Mouse (Mus musculus): Measurements from ENCODE around the gene Fos. TPM values are rescaled to one million over a fixed set of nuclear protein-coding genes. Genes with fewer than 3 reads are reported as not detected.

The Fos gene
- polyA plus RNA-seq, 1 experiment from 2014 or later = 1.4 TPM

DNA sequence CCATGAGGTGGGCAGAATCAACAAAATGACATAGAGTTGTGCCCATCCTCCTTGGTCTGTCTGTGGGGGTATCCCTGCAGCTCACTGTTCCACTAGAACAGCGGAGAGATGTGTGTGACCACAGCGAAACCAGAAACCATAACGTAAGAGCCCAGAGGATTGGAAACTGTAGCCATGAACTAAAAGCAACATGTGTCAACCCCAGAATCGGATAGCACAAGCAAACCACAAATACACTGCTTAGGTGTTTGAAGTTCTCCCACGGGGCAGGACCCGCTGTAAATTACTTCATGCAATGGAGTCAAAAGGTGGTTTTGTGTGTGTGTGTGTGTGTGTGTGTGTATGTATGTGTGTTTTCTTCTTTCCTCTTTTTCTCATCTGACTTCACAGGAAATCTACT lies 26.7 kb upstream of the Fos start:
- Histone ChIP-seq H3K4me3 (no peak overlapping the region), H3K9ac (no peak overlapping the region), H3K27me3 (replicated peaks) (peaks cover 29% of the 10 kb centered on the region), H3K36me3 (no peaks in the 10 kb centered on the region), H3K4me1 (peaks cover 18% of the 10 kb centered on the region), H3K9me3 (replicated peaks) (no peaks in the 10 kb centered on the region), H3K4me2 (no peak overlapping the region), H3K27ac (no peak overlapping the region)
- WGBS (ENCODE audit: insufficient replicate concordance) = 61% methylated on average over 6 of the region's 6 CpGs
- no peak for ATAC-seq

GRCm38 (mm10) chr12:85447490-85447889 lies 26.2 kb upstream of the Fos start:
- H3K4me1 ChIP-seq = peaks cover 23% of the 10 kb centered on the region
- no peak overlapping the region for H3K4me3 ChIP-seq

DNA sequence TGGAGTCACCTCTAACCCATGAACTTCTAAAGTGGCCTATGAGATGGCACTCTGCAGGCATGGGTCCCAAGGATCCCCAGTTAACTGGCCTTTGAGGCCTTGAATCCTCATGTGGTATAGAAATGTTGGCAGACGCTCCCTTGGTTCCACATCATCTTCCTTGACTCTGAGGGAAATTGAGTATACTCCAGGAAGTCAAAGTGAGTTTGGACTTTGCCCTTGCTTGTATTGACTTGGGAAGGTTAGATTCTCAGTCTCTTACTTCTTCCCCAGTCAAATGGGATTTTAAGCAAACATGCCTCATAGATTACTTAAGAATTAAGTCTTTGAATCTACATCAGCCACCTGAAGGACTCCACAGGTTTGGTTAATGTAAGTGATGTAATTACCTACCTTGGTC lies 24.2 kb upstream of the Fos start:
- H3K36me3 ChIP-seq = no peaks in the 10 kb centered on the region
- no peak overlapping the region for H3K27ac ChIP-seq
- H3K4me2 ChIP-seq = no peak overlapping the region
- H3K9me3 ChIP-seq (replicated peaks) = no peaks in the 10 kb centered on the region
- peaks cover 26% of the 10 kb centered on the region for H3K4me1 ChIP-seq
- no peak for ATAC-seq
- 69% methylated on average over 1 of the region's 1 CpGs for WGBS (ENCODE audit: insufficient replicate concordance)
- peaks cover 52% of the 10 kb centered on the region for H3K27me3 ChIP-seq (replicated peaks)
- H3K9ac ChIP-seq = no peak overlapping the region
- H3K4me3 ChIP-seq = no peak overlapping the region

More at GRCm38 (mm10) chr12:85447490-85447889, 26.2 kb upstream of the Fos start:
- 52% methylated on average over 4 of the region's 4 CpGs for WGBS (ENCODE audit: insufficient replicate concordance)
- H3K27me3 ChIP-seq (replicated peaks) = peaks cover 33% of the 10 kb centered on the region
- no peak overlapping the region for H3K27ac ChIP-seq
- H3K9me3 ChIP-seq (replicated peaks) = no peaks in the 10 kb centered on the region
- ATAC-seq = no peak
- H3K36me3 ChIP-seq = no peaks in the 10 kb centered on the region
- H3K9ac ChIP-seq = no peak overlapping the region
- H3K4me2 ChIP-seq = no peak overlapping the region

GRCm38 (mm10) chr12:85451693-85452491 lies 21.8 kb upstream of the Fos start:
- H3K4me3 ChIP-seq = no peak overlapping the region
- 31% methylated on average over 22 of the region's 22 CpGs for WGBS (ENCODE audit: insufficient replicate concordance)

GRCm38 (mm10) chr12:85455065-85456058 lies 18.3 kb upstream of the Fos start:
- H3K9me3 ChIP-seq (replicated peaks) = no peaks in the 10 kb centered on the region
- peaks cover 50% of the 10 kb centered on the region for H3K27me3 ChIP-seq (replicated peaks)
- H3K4me3 ChIP-seq = peak overlapping the region; percentile 56
- H3K27ac ChIP-seq = peak overlapping the region; percentile 72
- no peaks in the 10 kb centered on the region for H3K36me3 ChIP-seq
- 2% methylated on average over 44 of the region's 44 CpGs for WGBS (ENCODE audit: insufficient replicate concordance)
- H3K4me1 ChIP-seq = peaks cover 35% of the 10 kb centered on the region
- peak overlapping the region; percentile 89 for H3K4me2 ChIP-seq
- ATAC-seq = peak; percentile 96
- peak overlapping the region; percentile 63 for H3K9ac ChIP-seq

More at GRCm38 (mm10) chr12:85451693-85452491, 21.8 kb upstream of the Fos start:
- no peaks in the 10 kb centered on the region for H3K36me3 ChIP-seq
- ATAC-seq = no peak
- H3K9me3 ChIP-seq (replicated peaks) = no peaks in the 10 kb centered on the region
- H3K4me1 ChIP-seq = peaks cover 35% of the 10 kb centered on the region
- no peak overlapping the region for H3K27ac ChIP-seq
- H3K9ac ChIP-seq = no peak overlapping the region; the same call in none of the 2 replicates
- no peak overlapping the region for H3K4me2 ChIP-seq
- peaks cover 40% of the 10 kb centered on the region for H3K27me3 ChIP-seq (replicated peaks)

- Histone ChIP-seq H3K27me3 (replicated peaks) (peaks cover 47% of the 10 kb centered on the region), H3K27ac (no peak overlapping the region), H3K36me3 (no peaks in the 10 kb centered on the region), H3K9ac (no peak overlapping the region), H3K4me2 (peak overlapping the region; percentile 89; the same call in 1 of the 2 replicates), H3K4me3 (no peak overlapping the region), H3K4me1 (peaks cover 35% of the 10 kb centered on the region), H3K9me3 (replicated peaks) (no peaks in the 10 kb centered on the region)
- WGBS (ENCODE audit: insufficient replicate concordance) = 50% methylated on average over 4 of the region's 4 CpGs
- no peak for ATAC-seq
These were observed 17.4 kb upstream of the Fos start for GRCm38 (mm10) chr12:85456276-85456675.

GRCm38 (mm10) chr12:85456966-85457505 lies 16.7 kb upstream of the Fos start:
- H3K36me3 ChIP-seq = no peaks in the 10 kb centered on the region
- no peak overlapping the region for H3K4me2 ChIP-seq
- no peak overlapping the region for H3K9ac ChIP-seq
- no peak overlapping the region for H3K4me3 ChIP-seq
- 45% methylated on average over 13 of the region's 13 CpGs for WGBS (ENCODE audit: insufficient replicate concordance)
- no peaks in the 10 kb centered on the region for H3K9me3 ChIP-seq (replicated peaks)
- H3K4me1 ChIP-seq = peaks cover 29% of the 10 kb centered on the region
- ATAC-seq = no peak
- H3K27ac ChIP-seq = no peak overlapping the region
- peaks cover 44% of the 10 kb centered on the region for H3K27me3 ChIP-seq (replicated peaks)

- no peak overlapping the region for H3K27ac ChIP-seq
- peaks cover 19% of the 10 kb centered on the region for H3K4me1 ChIP-seq
- H3K36me3 ChIP-seq = no peaks in the 10 kb centered on the region
These were observed 13.9 kb upstream of the Fos start for GRCm38 (mm10) chr12:85459820-85460219.

GRCm38 (mm10) chr12:85461913-85462663 lies 11.6 kb upstream of the Fos start:
- peaks cover 5% of the 10 kb centered on the region; the same call in 1 of the 2 replicates for H3K4me1 ChIP-seq
- H3K27ac ChIP-seq = 0 out of 2 replicates have a peak overlapping the region, but pooled peaks have one; percentile 37
- H3K9me3 ChIP-seq (replicated peaks) = no peaks in the 10 kb centered on the region
- 50% methylated on average over 21 of the region's 21 CpGs for WGBS (ENCODE audit: insufficient replicate concordance)
- no peak overlapping the region for H3K4me3 ChIP-seq
- H3K36me3 ChIP-seq = no peaks in the 10 kb centered on the region
- H3K9ac ChIP-seq = no peak overlapping the region
- no peak overlapping the region for H3K4me2 ChIP-seq
- H3K27me3 ChIP-seq (replicated peaks) = peaks cover 54% of the 10 kb centered on the region
- no peak for ATAC-seq

More at GRCm38 (mm10) chr12:85459820-85460219, 13.9 kb upstream of the Fos start:
- Histone ChIP-seq H3K27me3 (replicated peaks) (peaks cover 46% of the 10 kb centered on the region), H3K4me3 (no peak overlapping the region), H3K4me2 (no peak overlapping the region), H3K9ac (no peak overlapping the region), H3K9me3 (replicated peaks) (no peaks in the 10 kb centered on the region)
- WGBS (ENCODE audit: insufficient replicate concordance) = 63% methylated on average over 4 of the region's 4 CpGs
- no peak for ATAC-seq

DNA sequence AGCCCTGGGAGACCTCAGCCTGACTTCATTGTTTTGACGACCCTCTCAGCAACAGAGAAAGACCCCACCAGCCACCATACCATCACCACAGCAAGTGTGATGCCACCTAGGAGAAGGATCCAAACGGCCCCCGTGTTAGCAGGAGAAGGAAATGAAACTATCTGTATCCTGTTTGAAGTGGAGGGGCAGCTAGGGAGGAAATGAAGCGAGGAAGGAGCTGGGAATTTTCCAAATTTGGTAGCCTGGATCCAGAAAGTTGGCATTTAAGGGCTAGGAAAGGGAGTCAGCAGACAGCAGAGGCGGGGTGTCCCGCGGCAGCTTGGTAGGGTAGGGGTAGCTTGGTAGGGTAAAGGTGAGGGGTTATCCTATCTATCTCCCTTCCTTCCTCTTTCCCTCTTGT lies 10.9 kb upstream of the Fos start:
- peaks cover 55% of the 10 kb centered on the region for H3K27me3 ChIP-seq (replicated peaks)
- H3K4me3 ChIP-seq = no peak overlapping the region
- 31% methylated on average over 7 of the region's 7 CpGs for WGBS (ENCODE audit: insufficient replicate concordance)
- H3K4me1 ChIP-seq = peaks cover 5% of the 10 kb centered on the region; the same call in 1 of the 2 replicates
- no peak overlapping the region for H3K27ac ChIP-seq
- no peak overlapping the region for H3K9ac ChIP-seq
- H3K4me2 ChIP-seq = no peak overlapping the region
- ATAC-seq = no peak
- no peaks in the 10 kb centered on the region for H3K36me3 ChIP-seq
- H3K9me3 ChIP-seq (replicated peaks) = no peaks in the 10 kb centered on the region

GRCm38 (mm10) chr12:85464431-85464830 lies 9.3 kb upstream of the Fos start:
- WGBS (ENCODE audit: insufficient replicate concordance) = 49% methylated on average over 5 of the region's 5 CpGs
- no peaks in the 10 kb centered on the region for H3K36me3 ChIP-seq
- H3K4me3 ChIP-seq = no peak overlapping the region
- no peak overlapping the region for H3K9ac ChIP-seq
- H3K9me3 ChIP-seq (replicated peaks) = no peaks in the 10 kb centered on the region
- peaks cover 69% of the 10 kb centered on the region for H3K27me3 ChIP-seq (replicated peaks)
- no peak overlapping the region for H3K27ac ChIP-seq
- no peak for ATAC-seq
- peaks cover 5% of the 10 kb centered on the region; the same call in 1 of the 2 replicates for H3K4me1 ChIP-seq
- H3K4me2 ChIP-seq = no peak overlapping the region

Measured in liver, embryonic 12.5 days (tissue).